Mouse (Mus musculus): ENCODE measurements around the gene Limd1.

- TF ChIP-seq POLR2A (IDR thresholded peaks at IDR 0.05; ENCODE audit: extremely low read depth, insufficient read depth, low read length) (no peak), CTCF (IDR thresholded peaks at IDR 0.05; ENCODE audit: extremely low read depth, insufficient read depth, low read length) (no peak)
Measured at GRCm38 (mm10) chr9:123516641-123517385, 38.3 kb downstream of the Limd1 start.

All from cortical plate, adult 2 months (tissue).